Mouse (Mus musculus) hindlimb bud, embryonic 11.5 days (tissue): Measurements from ENCODE around the gene Ascl3.

Source experiments
- DNase-seq: peaks from one replicate; pipeline ENCODE4 v3.0.0-alpha.2; 2012; ENCODE audit warnings: low read depth, low spot score; ENCODE audit errors: extremely low spot score

The Ascl3 gene

GRCm38 (mm10) chr7:109710069-109710468, 21.5 kb downstream of the Ascl3 start:
- DNase-seq, result no peak

DNA sequence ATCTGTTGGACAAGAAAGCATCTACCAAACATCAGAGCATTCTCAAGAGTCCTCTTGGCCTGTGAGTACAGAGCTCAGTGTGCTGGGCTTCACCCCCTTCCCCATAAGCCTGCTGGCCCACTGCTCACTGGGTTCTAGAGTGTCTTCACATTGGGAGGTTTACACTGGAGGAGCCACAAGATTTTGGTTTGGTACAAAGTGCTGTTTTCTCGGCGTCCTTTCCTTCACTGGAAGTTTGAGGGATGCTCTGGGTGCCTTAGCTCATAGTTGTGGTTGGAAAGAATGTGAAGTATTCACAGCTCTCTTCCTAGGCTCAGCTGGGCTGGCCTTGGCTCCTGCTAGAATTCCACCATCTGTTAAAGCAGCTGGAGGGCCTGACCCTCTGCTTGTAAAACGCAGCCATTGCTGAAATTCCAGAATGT, 22.6 kb downstream of the Ascl3 start:
- DNase-seq, result no peak

GRCm38 (mm10) chr7:109707023-109707785, 24.3 kb downstream of the Ascl3 start:
- no peak for DNase-seq

DNA sequence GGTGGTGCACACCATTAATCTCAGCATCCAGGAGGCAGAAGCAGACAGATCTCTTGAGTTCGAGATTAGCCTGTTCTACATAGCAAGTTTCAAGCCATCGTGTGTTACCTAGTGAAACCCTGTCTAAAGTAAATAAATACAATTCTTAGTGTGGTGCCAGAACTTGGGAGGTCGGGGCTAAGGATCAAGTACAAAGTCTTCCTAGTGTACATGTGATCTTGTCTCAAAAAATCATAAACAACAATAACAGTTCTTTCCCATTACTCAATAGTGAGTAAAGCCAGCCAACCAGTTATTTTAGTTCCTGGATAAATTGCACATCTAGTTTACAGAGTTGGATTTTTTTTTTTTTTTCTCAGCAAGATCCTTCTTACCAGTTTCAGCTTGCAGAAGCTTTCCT, 27.1 kb downstream of the Ascl3 start:
- DNase-seq, result no peak

DNA sequence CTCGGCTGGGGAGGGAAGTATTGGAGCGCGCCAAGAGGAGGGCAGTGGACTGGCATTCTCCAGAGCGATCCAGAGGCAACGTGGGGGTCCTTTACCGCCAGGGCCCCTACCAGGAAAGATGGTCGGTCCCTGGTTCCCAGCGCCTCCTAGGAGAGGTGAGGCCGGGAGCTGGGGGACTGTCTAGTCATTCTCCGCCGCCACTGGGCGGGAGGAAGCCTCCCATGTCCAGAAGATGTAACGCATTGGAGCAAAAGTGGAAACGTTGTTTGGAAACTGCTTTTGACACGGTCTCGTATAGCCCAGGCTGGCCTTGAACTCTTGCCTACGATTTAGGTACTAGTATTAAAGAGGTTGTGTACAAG, 27.5 kb downstream of the Ascl3 start:
- no peak for DNase-seq

DNA sequence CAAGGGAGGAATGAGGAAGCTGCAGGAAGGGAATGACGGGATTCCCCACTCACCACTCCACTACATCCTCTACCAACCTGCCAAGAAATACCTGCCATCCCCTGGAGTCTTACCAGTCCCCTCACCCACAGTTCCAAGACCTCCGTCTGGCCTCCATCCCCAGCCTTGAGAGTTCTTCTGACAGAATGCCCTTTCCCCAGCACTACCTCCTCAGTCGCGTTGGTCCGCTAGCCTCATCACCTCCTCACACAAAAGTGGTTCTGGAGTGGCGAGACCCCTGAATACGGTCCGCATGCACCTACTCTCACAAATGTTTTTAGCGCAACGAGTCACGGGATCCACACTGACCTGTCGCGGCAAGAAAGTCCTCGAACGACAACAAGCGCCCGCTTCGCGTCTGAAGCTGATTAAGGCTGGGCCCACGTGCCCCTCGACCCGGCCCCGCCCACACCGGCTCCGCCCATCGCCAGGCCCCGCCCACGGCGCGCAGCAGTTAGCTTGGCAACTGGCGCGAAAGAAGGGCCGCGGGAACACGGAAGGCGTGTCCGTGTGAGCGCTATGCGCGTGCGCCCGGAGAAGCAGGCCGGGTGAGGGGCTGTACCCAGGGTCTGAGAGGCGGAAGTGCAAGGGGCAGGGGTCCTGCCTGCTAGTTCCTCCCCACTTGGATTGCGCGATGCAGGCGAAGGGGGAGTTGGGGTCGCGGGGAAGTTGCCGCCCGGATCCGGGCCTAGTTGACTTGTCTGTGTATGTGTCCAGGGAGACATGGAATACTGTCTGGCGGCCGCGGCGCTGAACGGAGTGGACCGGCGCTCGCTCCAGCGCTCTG, 28.1 kb downstream of the Ascl3 start, which contains the start of the genes St5 and Akip1:
TSS of gene St5 (minus strand) at position 416 of the 826 bp plus-strand sequence.
TSS of gene Akip1 (plus strand) at position 501 of the 826 bp plus-strand sequence.
- DNase-seq, result peak; percentile 85

DNA sequence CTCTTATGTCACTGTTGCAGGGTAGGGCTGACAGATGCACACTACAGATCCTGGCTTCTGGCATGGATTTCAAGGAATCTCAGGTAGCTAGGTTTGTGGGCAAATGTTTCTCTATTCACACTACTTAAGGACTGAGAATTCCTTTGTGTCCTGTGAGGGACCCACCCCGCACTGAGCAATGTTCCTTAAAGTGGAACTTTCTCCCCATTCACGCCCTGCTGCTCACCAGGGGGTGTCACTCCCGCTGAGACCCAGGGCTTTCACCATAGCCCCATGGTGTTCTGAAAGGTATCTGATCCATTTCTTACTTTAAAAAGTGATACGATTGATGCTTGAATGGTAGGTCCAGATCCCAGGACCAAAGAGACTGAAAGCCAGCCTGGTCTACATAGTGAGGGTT, 28.8 kb downstream of the Ascl3 start:
- DNase-seq, result no peak

- no peak for DNase-seq
Measured at GRCm38 (mm10) chr7:109700213-109700612, 31.3 kb downstream of the Ascl3 start.

DNA sequence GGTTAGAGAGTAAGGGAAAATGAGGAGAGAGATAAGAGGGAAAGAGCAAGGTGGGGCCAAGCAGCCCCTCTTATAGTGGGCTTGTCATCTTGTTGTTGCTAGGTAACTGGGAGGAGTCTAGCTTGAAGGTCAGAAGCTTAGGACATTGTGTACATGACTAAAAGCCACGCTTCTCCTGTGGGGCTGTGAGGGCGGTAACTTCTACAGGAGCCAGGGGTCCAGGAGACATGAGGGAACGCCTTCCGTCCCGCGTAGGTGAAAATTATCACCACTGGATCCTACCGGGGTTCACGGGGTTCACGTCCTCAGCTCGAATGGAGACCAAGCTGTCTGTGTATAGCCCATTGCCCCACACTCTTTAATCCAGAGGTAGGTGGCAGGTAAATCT, 36.2 kb downstream of the Ascl3 start:
- no peak for DNase-seq

- DNase-seq, result no peak
Measured at GRCm38 (mm10) chr7:109694576-109695338, 36.8 kb downstream of the Ascl3 start.

DNA sequence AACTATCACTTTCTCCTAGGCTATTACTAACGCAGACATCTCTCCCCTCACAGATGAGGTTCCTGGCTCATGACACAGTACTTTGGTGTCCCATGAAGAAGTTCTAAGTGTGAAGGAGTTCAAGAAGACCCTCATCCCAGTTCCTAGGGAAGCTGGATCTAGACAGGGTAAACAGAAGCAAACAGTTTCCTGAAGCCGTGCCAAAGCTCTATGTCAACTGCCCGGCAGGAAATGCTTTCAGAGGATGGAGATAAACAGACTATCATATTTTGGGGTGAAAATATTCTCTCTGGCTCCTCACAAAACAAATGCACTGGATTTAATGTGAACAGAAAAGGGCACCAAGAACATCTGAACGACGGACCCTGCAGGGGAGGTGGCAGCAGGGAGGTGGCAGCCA, 40.6 kb downstream of the Ascl3 start:
- no peak for DNase-seq

GRCm38 (mm10) chr7:109690101-109690500, 41.4 kb downstream of the Ascl3 start:
- no peak for DNase-seq

DNA sequence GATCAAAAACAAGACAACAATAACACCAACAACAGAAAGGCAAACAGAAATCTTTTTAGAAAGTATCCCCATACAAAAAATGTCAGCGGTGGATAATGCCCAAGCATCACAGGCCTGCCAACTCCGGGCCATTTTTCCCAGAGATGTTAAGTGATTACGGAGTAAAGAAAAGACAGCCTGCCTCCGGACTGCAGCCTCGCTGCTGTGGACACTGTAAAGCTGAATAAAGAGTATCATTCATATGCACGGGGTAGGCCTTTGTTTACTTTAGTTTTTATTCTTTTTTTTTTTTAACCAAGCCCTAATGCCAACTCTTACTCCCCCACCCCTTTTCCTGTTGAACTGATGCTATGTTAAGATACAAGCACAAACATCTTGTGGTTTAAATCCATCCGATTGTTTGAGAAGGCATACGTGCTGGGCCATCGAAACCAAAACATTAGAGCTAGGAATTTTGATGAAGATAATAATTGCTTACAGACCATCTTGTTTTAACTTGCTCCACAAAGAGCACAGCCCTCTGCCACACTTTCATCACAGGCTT, 44.9 kb downstream of the Ascl3 start:
- DNase-seq, result no peak

GRCm38 (mm10) chr7:109680879-109681278, 50.6 kb downstream of the Ascl3 start:
- no peak for DNase-seq

GRCm38 (mm10) chr7:109680284-109680683, 51.2 kb downstream of the Ascl3 start:
- DNase-seq, result no peak
